Mouse (Mus musculus) kidney, adult 11 months (tissue): Measurements from ENCODE around the gene Iqgap2.

Experiments used
- DNase-seq: peaks from one replicate; pipeline ENCODE4 v3.0.0; 2022

The Iqgap2 gene

DNA sequence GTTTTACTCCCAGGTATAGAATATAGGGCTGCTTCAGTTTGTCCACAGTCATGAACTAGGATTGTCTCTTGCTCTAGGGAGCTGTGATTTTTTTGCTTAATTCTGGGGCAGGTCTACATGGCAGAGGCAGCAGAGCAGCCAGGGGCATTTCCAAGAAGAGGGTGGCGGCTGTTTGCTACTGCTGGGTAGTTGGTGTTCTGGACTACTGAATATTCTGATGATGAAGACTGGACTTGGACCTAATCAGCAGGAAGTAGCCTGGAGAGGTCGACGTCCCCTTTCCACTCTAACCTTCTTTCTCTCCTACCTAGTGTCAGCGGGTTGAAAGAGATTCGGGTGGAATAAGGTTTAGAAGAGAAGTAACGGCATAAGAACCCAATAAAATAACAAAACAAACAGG lies 9.7 kb downstream of the Iqgap2 start:
- peak; percentile 21 for DNase-seq

DNA sequence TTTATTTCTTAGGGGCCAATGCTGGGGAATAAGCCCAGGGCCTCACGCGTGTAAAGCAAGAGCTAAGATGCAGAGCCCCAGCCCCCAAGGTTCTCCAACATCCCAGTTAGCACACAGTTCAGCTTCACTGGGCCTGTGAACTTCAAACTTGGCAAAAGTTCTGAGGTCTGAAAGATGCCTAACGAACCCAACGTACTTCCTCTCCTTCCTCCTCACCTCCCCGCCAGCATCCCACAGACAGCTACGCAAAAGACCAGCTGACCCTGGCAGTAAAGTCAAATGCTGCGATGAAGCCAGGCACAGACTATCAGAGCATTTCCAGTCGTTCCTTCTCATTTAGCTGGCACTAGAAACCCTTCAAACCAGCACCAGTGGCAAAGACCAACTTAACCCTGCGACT lies 10.3 kb downstream of the Iqgap2 start:
- no peak for DNase-seq

DNA sequence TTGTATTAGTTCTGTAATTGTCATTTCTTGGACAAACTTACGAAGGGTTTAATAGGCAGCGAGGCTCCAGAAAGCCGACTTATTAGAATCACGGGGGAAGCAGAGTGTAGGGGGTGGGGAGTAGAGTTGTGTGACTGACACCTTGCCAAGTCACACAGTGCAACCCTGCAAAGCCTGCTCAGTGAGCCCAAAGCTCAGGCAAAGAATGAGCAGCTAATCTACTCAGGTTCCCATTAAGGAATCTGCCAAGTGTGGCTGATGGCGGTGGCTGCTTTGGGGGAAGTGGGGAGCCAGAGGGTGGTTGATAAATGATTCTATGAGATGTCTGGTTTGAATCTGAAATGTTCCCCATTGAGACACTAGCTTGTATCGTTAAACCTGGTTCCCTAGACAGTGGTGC lies 11.1 kb downstream of the Iqgap2 start:
- peak; percentile 44 for DNase-seq

DNA sequence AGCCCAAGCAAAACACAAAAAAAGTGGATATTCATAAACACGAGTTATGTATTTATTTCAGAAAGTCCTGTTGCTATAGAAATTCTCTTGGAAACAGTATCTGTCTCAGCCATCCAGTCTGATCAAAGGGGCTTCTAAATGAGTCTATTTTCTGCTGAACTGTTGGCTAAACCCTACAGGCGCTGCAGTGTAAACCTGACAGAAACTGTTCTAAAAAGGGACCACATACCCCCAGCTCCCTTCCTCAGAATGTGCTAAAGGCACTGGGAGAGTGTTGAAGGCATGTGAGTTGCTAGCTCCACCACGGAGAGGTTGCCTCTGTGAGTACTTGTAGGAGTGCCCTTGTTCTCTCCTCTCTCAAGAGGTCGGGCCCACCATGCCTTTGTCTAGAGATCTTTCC lies 19.7 kb downstream of the Iqgap2 start:
- no peak for DNase-seq

DNA sequence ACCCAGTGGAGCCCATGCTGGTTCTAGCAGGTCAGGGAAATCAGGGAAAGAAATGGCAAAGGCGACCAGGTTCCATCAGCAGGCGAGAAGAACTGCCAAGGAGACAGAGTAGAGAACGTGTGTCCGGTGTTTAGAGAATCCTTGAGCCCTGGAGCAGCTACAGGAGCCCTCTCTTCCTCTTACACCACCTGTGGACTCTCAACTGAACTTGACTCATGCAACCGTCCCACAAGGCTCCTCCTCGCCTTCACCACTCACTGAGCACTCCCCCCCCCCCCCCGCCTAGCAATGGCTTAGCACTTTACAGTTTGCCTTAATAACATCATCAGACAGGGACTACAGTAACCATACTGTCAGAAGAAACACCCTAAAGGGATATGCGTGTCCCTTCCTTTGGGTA lies 21.1 kb downstream of the Iqgap2 start:
- no peak for DNase-seq

DNA sequence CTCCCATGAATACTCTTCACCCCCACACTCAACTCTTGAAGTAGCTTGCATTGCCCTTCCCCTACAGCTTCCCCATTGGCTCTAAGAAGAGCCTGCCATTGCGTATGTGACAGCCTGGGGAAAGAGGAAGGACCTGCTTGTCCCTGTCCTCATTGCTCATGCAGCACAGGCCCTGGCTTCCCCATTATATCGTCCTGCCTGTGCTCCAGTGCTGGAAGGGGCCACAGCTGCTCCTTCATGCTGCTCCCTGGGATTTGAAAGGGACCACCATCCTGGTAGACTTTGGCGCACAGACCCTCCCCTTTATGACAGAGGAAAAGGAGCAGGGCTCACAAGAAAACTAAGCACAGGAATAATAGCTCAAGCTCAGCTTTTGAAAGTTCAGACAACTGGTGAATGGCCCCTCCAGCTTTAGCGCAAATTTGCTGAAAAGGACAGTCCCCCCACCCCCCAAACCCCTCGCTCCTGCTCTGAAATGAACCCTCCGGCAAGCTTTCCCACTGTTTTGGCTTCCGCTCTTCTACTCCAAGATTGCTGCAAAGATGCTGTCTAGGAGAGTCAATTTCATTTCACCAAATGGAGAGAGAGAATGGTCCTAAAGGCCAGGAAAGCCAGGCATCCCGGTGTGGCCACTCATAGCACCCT lies 22.7 kb downstream of the Iqgap2 start:
- DNase-seq, result no peak

DNA sequence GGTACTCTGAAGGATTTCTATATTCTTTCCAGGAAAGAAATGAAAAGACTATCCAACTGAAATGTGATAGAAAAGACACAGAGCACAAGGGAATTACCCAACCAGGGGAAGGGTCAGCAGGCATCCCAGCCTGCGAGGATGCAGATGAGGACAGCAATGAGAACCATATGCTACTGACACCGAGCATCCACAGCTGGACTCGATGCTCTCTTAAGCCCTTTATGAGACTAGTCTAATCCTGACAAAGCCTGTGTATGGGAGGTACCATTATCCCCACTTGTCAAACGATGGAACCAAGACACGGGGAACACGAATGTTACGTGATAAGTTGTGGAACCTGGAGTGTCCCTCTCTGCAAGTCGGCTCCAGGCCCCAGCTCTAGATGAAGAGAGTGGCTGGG lies 29.5 kb downstream of the Iqgap2 start:
- DNase-seq, result no peak

DNA sequence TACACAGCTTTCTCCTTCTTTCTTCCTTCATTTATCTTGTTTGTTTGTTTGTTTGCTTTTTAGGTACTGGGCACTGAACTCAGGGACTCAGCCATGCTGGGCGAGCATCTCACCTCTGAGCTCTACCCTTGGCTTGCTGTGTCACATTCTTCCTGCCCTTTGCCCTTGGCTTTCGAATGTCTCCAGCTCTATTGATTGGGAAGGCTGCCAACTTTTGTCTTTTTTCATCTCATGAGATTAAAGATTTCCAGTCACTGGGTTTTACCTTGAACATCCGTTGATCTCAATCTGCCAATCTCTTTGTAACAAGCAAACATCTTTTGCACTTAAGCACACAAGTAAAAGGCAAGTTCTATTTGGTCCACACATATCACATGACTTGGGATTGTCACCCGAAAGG lies 32.5 kb downstream of the Iqgap2 start:
- DNase-seq, result peak; percentile 24

DNA sequence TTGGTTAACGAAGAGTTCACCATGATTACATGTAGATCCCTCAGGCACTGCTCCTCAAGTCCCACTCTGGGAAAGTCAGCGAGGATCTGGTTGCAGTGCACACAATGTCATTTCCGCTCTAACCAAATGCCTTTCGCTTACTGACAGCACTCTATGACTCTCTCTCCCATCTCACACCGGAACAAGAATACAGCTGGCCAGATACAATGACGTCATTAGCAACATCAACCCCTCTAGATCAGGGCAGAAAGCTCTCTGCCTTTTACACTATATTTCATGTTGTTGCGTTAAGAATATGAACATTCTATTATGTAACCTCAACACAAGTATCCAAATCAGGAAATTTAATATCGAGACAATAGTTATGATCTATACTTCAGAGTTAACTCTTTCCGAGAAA lies 32.9 kb downstream of the Iqgap2 start:
- no peak for DNase-seq

DNA sequence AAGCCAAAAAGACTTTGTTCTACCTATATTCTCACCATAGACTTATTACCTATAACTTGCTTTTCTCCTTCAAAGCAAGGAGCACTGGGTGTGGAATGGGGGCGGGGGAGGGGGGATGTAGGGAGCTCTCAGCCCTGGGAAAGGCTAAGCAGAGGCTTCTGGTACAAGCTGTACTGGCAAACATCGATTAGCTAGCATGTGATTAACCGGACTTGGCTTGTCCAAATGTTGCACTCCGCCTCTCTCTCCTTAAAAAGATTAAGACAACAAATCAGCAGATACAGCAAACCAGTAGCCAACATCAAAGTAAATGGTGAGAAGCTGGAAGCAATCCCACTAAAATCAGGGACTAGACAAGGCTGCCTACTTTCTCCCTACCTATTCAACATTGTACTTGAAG lies 36.2 kb downstream of the Iqgap2 start:
- no peak for DNase-seq

DNA sequence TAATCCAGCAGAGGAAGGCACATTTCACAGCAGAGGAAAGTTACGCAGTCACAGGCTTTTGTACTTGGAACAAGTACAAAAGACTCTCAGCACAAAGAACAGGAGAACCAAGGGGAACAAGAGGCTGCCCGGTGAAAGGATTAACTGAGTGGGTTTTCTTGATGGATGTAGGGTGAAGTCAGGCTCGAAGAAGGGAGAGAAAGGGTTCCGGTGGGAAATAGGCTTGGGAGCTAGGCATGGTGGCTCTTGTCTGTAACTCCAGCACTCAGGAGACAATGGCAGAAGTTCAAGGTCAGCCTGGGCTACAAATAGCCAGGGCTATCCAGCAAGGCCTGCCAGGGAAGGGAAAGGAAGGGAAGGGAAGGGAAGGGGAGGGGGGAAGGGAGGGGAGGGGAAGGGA lies 40.1 kb downstream of the Iqgap2 start:
- no peak for DNase-seq

DNA sequence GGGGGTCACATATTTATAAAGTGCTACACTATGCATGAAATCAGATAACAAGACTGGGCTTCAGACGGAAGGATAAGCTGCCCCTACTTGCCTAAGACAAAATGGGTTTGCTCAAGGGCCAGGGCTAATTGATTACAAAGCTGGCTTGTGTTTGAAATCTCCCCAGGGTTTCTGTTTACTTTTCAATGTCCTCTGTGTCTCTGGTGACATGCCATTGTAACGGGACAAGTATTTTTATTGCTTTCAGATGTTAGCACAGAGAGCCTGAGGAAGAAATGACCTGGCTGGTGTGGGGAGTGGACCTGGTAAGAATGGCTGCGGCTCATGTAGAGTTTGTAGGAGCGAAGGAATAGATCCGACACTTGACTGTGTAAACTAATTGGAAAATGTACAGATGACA lies 41.3 kb downstream of the Iqgap2 start:
- no peak for DNase-seq

DNA sequence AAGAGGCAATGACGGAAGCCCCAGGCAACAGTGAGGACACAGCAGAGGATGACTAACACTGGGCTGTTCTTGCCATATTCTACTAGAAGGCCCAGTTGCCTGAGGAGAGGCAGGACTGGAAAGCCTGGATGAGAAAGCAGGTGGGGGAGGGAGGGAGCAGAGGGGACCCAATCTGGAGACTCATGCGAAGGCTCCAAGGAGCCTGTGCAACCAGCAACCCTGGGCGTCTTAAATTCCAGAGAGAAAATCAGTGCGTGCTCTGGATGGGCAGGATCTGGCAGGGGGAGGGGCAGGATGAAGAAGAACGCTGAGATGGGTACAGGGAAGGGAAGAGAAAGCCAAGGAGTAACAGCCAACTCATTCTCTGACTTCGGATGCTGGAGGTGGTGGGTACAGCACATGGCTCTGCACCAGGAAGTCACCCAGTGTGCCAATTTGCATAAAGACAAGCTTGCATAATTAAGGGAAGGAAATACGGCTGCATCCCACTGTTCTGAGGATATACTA lies 42.2 kb downstream of the Iqgap2 start:
- no peak for DNase-seq

DNA sequence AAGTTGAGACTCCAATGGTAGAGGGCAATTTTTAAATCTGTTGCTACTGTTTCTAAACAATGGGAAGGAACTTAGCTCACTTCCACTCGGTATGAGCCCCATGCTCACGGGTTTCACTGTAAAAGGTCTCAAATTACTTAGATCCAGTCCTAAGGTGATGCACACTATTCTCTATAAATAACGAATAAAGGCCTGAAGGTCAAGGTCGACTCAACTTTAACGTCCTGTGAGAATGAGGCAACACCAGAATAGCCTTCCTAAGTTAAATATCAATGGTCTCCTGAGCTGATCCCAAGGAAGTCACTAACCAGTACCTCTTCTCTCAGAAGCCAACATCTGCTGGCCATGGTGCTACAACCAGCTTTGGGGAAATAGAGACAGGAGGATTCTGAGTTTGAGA lies 45.4 kb downstream of the Iqgap2 start:
- DNase-seq, result no peak

DNA sequence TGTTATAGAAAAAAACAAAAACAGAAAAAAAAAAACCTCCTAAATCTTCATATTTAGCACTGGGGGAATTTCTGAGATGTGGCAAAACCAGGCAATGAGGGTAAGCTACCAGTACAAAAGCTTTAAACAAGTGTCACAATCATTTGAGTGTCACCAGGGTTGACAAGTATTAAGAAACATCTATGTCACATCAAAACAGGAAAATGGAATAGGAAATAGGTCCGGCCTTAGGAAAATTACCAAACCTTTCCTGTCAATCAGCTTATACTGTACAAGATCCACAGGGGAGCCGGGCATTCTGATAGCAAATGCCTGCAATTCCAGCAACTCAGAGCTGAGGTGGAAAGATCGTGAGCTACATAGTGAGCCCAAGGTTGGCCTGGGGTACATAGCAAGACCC lies 46.8 kb downstream of the Iqgap2 start:
- no peak for DNase-seq

DNA sequence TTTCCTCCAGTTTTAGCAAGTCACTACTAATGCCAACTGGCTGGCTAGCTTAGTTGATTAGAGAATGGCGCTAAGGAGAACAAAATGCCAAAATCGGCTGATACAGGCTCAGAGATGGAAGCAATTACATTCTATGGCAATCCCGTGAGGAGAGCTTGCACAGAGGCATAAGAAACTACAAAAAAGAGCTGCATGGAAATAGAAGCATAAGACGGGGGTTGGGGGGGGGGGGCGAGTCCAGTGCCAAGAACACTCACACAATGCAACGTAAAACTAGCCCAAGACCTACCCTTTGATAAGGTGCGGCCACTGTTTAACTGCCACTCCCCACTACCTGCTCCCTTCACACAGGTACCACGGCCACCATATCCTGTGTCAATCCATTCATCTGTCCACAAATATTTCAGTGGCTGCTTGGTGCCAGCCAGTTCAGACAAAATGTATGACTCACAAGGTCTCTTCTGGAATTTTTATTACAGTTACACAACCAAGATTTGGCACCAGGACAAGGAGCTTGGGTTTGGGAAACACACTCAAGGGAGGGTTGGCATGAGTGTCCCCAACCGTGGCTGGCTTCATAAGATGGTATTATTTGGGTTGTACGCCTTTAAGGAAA lies 48.2 kb downstream of the Iqgap2 start:
- DNase-seq, result no peak

DNA sequence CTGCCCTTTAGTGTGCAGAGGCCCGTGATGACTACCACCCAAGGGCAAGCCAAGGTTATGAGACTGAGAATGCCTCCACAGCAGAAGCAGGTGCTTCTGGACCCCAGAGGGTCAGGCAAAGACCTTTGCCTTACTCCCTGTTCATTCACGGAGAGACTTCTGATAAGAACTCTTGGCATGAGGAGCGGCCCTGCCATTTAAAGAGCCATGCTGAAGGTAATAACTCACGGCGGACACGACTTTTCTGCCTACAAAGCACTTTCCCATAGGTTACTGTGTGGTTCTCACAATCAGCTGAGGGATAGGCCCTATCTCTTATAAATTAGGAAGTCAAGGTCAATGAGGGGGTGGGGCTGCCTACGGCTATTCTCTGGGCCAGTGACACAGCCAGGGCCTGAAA lies 48.9 kb downstream of the Iqgap2 start:
- DNase-seq, result no peak

DNA sequence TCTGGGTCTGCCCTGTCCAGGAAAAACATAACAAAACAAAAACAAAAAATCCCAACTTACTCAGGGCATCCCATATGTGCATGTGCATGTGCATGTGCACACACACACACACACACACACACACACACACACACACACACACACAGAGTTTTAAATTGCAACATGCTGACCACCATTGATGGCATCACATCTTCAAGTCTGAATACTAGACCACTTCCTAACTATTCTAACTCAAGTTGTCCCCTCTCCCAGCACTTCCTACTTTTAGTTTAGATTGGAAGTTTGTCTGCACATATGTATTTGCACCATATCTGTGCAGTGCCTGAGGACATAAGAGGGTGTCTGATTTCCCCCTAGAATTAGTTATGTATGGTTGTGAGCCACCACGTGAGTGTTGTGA lies 49.8 kb downstream of the Iqgap2 start:
- no peak for DNase-seq

DNA sequence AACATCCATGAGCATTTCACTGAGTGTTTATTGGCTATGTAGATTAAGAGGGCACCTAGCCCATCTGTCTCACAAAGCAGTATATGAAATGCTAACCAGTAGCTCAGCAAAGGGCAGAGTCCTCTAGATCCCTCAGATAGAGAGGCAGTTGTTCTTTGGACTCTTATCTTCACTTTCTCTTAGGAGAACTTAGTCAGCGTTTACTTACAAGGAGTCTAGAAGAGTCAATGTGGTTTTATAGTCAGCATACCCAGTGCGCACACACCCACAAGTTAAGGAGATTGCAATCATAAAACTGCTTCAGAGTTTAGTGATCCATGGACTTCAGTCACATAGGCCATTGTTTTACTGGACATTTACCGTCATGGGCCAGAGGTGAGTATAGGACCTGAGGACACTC lies 54.8 kb downstream of the Iqgap2 start:
- DNase-seq, result no peak

DNA sequence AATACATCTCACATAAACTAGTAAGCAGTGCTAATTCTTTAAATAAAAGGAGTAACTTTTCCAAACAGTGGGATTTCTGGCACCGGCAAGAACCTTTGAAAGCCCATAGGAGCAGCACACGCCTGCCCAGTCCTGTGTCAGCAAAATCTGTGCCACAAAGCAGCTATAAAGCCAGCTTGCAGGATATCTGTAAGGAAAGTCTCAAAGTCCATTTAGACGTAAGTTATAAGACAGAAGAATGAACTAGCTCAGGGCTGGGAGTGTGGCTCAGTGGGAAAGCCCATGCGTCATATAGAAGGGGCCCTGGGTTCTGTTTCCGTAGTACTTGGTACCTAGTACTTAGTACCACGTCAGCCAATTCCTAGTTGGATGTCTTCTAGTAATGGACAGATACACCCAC lies 58.2 kb downstream of the Iqgap2 start:
- no peak for DNase-seq

DNA sequence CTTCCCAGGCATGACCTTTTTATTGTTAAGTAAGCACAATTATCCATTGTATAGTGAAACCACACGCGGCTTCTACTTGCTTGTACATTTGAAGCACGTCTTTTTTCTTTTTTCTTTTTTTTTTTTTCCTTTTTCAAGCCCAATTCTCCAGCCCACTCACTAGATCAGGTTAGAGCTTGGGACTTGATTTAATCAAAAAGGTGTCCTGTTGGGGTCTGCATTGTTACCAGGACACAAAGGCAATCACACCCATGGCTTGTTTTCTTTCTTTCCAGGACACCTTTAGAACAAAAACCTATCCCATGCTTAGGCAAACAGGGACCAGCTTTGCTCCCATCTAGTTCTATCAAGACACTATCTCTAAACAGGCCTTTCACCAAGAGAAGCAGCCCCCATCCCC lies 59.0 kb downstream of the Iqgap2 start:
- no peak for DNase-seq

DNA sequence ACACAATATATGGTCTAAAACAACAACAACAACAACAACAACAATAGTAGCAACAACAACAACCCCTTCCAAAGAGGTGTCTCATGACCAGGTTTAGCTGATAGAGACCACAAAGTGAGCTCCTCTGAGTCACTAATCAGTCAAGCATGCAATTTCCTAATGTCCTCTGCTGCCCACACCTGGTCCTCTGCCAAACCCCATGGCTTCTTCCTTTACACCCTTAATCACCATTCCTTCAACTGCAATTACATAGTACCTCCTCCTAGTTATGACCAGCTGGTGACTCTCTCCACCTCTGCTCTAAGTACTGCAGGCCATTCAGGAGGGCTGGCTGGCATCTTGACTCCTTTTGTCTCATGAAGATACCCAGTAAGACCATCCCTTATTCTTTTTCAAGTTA lies 60.0 kb downstream of the Iqgap2 start:
- DNase-seq, result peak; percentile 17

DNA sequence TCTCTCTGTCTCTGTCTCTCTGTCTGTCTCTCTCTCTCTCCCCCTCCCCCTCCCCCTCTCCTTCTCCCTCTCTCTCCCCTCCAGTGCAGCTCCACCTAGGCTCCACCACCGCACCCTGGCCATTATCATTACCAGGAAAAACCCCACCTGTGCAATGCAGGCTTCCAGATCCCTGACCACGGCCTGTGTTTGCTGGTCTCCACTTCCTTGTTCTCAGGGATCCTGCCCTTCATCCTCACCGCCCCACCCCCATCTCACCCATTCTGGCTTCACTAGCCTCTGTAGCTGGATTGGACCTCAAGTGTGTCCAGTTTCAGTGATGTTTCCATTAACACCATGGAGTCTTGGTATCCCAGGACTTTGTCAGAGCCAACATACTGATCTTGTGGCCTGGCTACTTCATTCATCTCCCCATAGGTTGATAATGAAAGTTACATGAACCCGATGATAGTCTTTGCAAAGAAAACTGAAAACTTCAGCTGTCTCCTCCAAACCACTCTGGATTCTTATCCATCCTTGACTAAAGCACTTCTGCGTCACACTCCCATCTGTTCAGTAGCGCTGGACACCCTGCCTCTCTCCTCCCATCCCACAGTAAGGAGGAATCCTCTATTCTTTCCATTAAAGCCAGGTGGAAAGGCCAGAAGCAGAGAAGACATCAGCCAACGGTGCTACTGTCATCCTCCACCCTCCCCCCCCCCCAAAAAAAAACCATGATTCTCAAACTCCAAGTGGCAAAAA lies 62.1 kb downstream of the Iqgap2 start:
- no peak for DNase-seq

DNA sequence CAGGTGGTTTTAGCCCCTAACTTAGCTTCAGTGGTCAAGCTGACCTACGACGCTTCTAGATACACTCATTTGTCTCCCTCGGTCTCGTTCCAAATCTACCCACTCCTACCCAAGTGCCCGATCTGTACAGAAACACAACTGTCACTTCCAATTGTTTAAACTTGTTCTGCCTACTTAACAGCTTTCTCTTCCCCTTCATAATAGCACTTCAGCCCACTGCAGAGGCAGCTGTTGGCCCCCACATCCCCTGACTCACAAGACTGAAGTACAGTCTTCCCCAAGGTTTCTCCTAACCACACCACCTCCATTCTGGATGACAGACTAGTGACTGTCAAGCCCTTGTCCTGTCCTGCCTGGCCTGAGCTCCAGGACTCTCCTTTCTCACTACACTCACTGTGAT lies 63.1 kb downstream of the Iqgap2 start:
- DNase-seq, result no peak
